Mouse (Mus musculus): ENCODE measurements around the gene Cacnb1.

The Cacnb1 gene

GRCm38 (mm10) chr11:97955146-97955902, 67.5 kb downstream of the Cacnb1 start:
- no peak for ATAC-seq (ENCODE audit: low TSS enrichment)

DNA sequence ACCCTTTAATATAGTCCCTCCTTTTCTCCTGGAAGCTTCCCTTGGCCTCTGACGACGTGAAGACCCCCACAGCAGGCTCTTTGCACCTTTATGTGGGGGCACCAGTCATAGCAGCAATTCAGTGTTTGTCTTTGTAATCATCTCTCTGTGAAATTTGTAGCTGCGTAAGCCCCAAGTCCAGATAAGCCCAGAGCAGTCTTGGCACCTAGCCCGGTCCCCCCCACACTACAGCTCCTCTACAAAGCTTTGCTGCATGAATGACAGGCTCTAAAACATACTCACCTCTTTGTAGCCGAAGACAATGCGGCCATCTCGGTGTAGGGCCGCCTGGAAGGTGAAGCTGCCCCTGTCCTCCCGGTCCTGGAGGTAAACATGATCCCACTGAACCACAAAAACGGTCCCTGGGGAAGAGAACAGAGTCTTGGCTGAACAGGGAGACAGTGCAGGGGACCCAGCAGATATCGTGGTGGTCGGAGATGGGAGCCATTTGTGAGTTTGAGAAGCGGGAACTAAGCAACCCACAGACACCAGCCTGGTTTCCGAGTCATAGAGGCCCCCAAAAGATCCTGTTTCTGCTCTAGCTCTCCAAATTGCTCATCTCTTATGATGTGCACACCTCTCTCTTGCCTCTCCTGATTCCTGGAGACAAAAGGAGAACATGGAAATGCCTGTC, 68.2 kb downstream of the Cacnb1 start:
- ATAC-seq (ENCODE audit: low TSS enrichment), result no peak

DNA sequence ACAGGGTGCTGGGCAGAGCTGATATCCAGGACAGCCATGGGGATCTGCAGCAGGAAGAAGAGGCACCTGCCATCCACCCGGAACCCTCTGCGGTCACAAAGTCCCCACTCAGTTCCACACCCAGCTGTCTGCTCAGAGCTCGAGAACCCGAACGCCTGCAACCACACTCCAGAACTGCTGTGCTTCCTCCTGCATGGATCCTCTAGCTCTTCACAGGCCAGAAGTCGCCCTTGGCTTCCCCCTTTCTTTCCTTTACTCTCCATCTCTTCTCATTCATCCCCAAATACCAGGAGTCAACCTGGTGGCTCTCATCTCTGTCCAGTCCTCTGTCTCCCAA, 68.9 kb downstream of the Cacnb1 start:
- ATAC-seq (ENCODE audit: low TSS enrichment), result no peak

DNA sequence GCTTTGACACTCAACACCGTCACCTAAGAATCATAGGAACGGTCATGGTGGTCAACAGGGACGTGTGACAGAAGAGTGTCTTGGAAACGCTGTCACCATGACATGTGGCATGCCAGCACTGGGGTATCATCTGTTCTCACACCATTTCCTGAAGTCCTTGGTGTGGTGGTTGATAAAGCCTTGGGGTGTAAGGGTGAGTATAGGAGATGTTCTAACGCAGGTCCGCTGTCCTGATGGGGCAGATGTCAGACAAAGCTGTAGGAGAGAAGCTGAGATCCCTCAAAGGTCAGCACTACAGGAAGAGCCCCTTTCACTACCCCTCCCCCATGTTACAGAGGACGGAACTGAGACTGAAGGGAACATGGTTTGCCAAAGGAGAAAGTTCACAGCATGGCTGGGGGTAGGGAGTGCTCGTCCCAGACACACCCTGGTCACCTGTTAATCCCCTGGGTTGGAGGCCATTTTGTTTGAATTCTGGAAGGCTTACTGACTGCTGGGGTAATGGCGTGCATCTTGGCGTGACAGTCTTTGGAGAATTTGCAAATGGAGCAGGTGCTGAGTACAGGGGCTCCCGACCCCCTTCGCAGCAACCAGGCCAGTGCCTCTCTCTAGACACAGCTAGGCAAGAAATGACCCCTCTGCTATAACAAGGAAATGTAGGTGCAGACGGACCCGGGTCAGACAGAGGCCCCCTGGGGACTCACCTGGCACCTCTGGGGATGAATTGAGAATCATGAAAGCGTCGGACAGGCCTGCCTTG, 69.5 kb downstream of the Cacnb1 start:
- no peak for ATAC-seq (ENCODE audit: low TSS enrichment)

DNA sequence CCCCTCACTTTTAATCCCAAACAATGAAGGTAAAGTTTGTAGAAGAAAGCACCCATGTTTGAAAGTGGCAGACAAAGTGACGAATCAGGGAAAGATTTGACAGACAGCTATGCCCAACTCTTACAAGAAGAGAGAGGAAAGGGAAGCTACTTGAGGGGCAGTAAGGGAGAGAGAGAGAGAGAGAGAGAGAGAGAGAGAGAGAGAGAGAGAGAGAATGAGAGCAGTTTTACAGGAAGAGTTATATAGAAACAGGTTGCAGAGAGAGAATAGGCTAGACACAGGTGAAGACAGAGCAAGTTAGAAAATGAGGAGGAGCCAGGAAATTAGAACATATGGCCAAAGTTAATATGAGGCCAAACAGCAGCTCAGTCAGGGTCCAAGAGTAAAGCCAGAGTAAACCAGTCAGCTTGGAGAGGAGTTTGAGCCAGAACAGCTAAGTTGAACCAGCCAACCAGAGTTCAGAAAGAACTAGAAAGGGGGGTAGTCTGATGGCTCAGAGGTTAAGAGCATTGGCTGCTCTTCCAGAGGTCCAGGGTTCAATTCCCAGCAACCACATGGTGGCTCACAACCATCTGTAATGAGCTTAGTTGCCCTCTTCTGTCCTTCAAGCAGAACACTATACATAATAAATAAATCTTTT, 70.3 kb downstream of the Cacnb1 start:
- ATAC-seq (ENCODE audit: low TSS enrichment), result no peak

All from frontal cortex, adult (tissue).